Mouse (Mus musculus): ENCODE measurements at regions not wholly inside any gene's neighbourhood (a gene's known extent, or its start where the extent isn't known, plus 50 kb on each side); places are given as distances from the start of the nearest gene placed in this dataset.

DNA sequence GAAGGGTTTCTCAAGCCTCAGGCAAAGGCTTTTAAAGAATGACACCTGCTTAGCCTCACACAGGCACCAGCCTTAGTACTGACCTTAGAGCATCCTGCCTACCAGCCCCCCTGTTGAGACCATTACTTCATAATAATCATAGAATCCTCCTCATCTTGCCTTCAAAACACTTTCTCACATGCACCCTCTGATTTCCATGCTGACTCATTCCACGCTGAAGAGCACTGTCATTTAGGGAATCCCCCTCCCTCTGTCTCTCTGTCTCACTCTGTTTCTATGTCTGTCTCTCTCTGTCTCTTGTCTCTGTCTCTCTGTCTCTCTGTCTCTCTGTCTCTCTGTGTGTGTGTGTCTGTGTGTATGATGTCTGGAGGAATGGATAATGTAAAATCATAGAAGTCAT, 416.3 kb downstream of the 1700129C05Rik start:
- Histone ChIP-seq H3K27me3 (no peaks in the 10 kb centered on the region), H3K4me1 (replicated peaks) (no peaks in the 10 kb centered on the region), H3K9me3 (replicated peaks) (no peaks in the 10 kb centered on the region), H3K27ac (no peak overlapping the region), H3K9ac (no peak overlapping the region), H3K36me3 (no peaks in the 10 kb centered on the region), H3K4me3 (replicated peaks) (no peak overlapping the region), H3K4me2 (no peak overlapping the region)
- DNase-seq (no peak), ATAC-seq (ENCODE audit: low read depth) (no peak)
- WGBS (ENCODE audit: insufficient replicate concordance): 46% methylated on average over 1 of the region's 1 CpGs

DNA sequence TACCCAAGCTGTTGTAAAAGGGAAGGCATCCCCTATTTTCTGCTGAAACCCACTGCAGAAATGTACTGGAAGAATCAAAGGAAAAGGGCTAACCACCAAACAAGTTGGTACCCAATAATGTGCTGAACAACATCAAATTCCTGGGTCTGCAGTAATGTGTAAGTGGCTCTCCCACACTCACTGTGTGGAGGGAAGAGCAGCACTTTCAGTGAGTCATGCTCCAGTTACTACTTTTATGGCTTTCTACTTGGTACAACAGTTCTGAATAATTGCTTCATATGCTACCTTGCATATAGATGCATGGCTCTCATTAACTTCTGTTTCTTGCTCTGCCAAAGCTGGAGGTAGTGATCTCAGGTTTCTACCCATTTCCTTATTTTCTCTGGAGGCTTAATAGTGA, 427.8 kb downstream of the 1700129C05Rik start:
- Histone ChIP-seq H3K9me3 (replicated peaks) (no peaks in the 10 kb centered on the region), H3K4me2 (no peak overlapping the region), H3K27ac (no peak overlapping the region)

DNA sequence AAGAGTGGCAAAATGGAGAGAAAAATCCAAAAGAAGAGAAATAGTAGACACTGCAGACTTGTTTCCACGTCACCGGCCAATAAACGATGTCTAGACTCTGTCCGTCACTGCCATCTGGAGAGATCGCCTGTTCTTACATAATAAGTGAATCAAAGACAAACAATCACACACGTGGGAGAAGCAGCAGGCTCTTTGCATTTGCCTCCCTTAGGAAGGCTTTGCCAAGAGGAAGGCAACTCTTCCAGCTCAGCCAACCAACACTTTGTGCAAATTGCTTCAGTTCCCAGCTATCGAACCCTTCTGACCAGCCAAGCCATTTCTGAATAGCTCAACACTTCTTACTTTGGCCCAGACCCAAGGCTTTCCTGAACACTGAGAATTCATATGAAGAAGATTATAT, 432.8 kb downstream of the 1700129C05Rik start:
- WGBS (ENCODE audit: insufficient replicate concordance): 73% methylated on average over 7 of the region's 7 CpGs
- H3K27me3 ChIP-seq: no peaks in the 10 kb centered on the region
- H3K4me1 ChIP-seq (replicated peaks): no peaks in the 10 kb centered on the region
- ATAC-seq (ENCODE audit: low read depth) (no peak), DNase-seq (no peak)
- H3K36me3 ChIP-seq: no peaks in the 10 kb centered on the region
- no peaks in the 10 kb centered on the region for H3K9me3 ChIP-seq (replicated peaks)
- H3K4me3 ChIP-seq (replicated peaks): no peak overlapping the region
- no peak overlapping the region for H3K4me2 ChIP-seq
- no peak overlapping the region for H3K27ac ChIP-seq
- no peak overlapping the region for H3K9ac ChIP-seq

More for the DNA sequence above, 427.8 kb downstream of the 1700129C05Rik start:
- ATAC-seq (ENCODE audit: low read depth) (no peak), DNase-seq (no peak)
- Histone ChIP-seq H3K4me3 (replicated peaks) (no peak overlapping the region), H3K4me1 (replicated peaks) (no peaks in the 10 kb centered on the region), H3K9ac (no peak overlapping the region), H3K36me3 (no peaks in the 10 kb centered on the region), H3K27me3 (no peaks in the 10 kb centered on the region)

DNA sequence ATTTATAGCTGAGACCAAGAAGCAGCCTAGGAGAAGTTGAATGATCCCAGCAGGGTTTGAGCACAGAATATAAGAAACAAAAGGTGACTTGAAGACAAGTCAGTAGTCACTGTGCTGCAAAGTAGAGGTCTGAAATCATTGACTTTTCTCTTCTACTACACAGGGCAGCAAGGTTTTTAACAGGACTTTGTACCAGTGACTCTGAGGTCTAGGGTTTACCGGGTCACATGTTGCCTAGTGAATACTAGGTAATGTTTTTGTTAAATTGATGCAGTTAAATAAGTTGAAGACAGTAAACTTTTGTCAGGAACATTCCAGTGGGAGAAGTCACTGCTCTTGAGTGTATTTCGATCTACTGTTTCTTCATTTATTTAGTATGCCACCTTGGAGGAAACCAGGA, 433.4 kb downstream of the 1700129C05Rik start:
- no peak overlapping the region for H3K27ac ChIP-seq
- no peak for DNase-seq
- H3K9me3 ChIP-seq (replicated peaks): no peaks in the 10 kb centered on the region
- 57% methylated on average over 2 of the region's 2 CpGs for WGBS (ENCODE audit: insufficient replicate concordance)
- H3K36me3 ChIP-seq: no peaks in the 10 kb centered on the region
- no peak overlapping the region for H3K9ac ChIP-seq
- no peaks in the 10 kb centered on the region for H3K27me3 ChIP-seq
- no peak for ATAC-seq (ENCODE audit: low read depth)
- H3K4me2 ChIP-seq: no peak overlapping the region
- no peak overlapping the region for H3K4me3 ChIP-seq (replicated peaks)
- no peaks in the 10 kb centered on the region for H3K4me1 ChIP-seq (replicated peaks)

DNA sequence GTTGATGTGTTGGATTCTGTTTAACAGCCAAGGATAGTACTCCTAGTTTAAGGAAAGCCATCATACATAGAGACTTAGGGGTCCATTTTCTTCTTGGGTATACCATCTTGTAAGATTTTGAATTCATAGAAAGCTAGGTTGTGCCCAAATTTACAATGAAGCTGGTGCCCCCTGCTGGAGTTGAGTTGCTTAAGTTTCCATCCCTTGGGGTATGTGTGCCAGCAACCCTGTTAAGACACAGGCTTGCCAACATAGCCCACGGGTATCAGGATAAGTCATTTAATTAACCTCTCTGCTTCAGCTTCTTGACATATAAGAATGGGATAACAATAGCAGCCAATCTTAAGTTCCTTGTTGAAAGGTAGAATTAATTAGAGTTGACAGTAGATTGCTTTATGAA, 440.9 kb downstream of the 1700129C05Rik start:
- Histone ChIP-seq H3K9ac (no peak overlapping the region), H3K27ac (no peak overlapping the region), H3K4me3 (replicated peaks) (no peak overlapping the region), H3K9me3 (replicated peaks) (no peaks in the 10 kb centered on the region), H3K36me3 (no peaks in the 10 kb centered on the region), H3K4me1 (replicated peaks) (no peaks in the 10 kb centered on the region), H3K27me3 (no peaks in the 10 kb centered on the region), H3K4me2 (no peak overlapping the region)
- ATAC-seq (ENCODE audit: low read depth) (no peak), DNase-seq (no peak)
- 29% methylated on average over 1 of the region's 1 CpGs for WGBS (ENCODE audit: insufficient replicate concordance)

DNA sequence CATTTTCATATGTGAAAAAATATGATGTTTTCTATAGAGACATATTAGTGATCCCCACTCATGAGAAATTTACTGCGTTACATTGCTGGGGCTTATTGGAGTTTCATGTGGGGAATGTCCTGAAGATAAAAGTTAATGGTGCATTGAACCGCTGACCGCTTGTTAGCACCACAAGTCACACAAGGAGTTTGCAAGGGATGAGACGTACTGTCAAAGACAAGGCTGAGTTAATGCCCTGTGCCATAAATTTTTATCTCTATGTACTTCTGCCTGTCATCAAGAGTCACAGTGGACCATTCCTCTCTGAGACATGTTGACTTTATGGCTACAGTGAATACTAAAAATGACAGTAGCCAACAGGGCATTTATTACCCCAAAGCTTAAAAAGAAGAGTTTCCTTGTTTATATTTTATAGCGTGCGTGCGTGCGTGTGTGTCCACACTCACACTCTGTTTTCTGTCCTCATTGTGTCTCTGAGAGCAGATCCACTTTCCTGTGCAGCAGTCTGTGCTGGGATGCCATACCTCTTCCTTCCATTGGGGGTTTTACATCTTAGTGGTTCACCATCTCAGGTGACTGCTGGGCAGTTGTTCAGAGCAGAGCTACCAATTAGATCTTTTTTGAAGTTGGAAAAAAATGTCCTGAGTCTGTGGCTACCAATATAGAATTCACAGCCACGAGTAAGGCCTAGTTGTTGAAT, 451.4 kb downstream of the 1700129C05Rik start:
- DNase-seq: no peak

DNA sequence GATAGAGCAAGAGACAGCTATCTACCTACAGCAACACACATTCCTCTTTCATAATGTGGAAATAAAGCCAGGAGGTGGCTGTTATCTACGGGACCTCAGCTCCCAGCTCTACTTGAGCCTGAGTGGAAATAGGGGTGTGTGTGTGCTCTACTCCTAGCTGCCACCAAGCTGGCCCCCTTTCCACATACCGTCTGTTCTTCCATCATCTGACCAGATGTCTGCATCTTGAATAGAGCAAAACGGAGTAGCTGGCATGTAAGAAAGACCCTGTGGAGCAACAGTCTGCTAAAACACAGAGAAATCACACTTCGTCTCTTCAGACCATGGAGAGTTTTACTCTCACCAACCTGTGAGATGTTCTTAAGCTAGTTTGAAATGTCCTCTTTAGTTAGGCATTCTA, 454.9 kb downstream of the 1700129C05Rik start:
- no peak overlapping the region for H3K27ac ChIP-seq
- no peaks in the 10 kb centered on the region for H3K9me3 ChIP-seq (replicated peaks)
- H3K4me3 ChIP-seq (replicated peaks): no peak overlapping the region
- WGBS (ENCODE audit: insufficient replicate concordance): 67% methylated on average over 4 of the region's 4 CpGs
- no peaks in the 10 kb centered on the region for H3K36me3 ChIP-seq
- H3K9ac ChIP-seq: no peak overlapping the region
- no peaks in the 10 kb centered on the region for H3K4me1 ChIP-seq (replicated peaks)
- DNase-seq: no peak
- no peak overlapping the region for H3K4me2 ChIP-seq
- no peaks in the 10 kb centered on the region for H3K27me3 ChIP-seq
- ATAC-seq (ENCODE audit: low read depth): no peak

More for the DNA sequence above, 451.4 kb downstream of the 1700129C05Rik start:
- Histone ChIP-seq H3K4me2 (no peak overlapping the region), H3K4me1 (replicated peaks) (no peaks in the 10 kb centered on the region), H3K36me3 (no peaks in the 10 kb centered on the region), H3K4me3 (replicated peaks) (no peak overlapping the region), H3K27ac (no peak overlapping the region), H3K9me3 (replicated peaks) (no peaks in the 10 kb centered on the region), H3K27me3 (no peaks in the 10 kb centered on the region), H3K9ac (no peak overlapping the region)
- no peak for ATAC-seq (ENCODE audit: low read depth)
- 70% methylated on average over 9 of the region's 9 CpGs for WGBS (ENCODE audit: insufficient replicate concordance)

DNA sequence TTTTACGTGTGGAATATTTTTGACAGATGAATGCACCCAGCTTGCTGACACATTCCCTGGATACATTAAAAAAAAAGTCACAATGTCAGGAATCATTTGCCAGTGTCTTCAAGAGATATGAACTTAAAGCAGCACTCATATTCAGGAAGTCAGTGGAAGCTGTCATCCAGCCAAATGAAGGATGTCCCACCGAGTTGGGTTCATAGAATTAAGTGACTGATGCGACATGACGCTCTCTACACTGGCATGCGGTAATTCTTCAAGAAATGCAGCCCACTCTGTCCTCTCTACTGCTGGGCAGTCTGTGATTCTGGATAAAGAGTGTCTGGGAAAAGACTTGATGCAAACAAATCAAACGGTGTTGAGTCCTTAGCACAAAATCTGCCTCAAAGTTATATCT, 463.9 kb downstream of the 1700129C05Rik start:
- Histone ChIP-seq H3K27me3 (no peaks in the 10 kb centered on the region), H3K4me2 (no peak overlapping the region), H3K4me1 (replicated peaks) (no peaks in the 10 kb centered on the region), H3K9me3 (replicated peaks) (no peaks in the 10 kb centered on the region), H3K27ac (no peak overlapping the region), H3K4me3 (replicated peaks) (no peak overlapping the region), H3K36me3 (no peaks in the 10 kb centered on the region), H3K9ac (no peak overlapping the region)
- WGBS (ENCODE audit: insufficient replicate concordance): 67% methylated on average over 6 of the region's 6 CpGs
- no peak for ATAC-seq (ENCODE audit: low read depth)
- no peak for DNase-seq

DNA sequence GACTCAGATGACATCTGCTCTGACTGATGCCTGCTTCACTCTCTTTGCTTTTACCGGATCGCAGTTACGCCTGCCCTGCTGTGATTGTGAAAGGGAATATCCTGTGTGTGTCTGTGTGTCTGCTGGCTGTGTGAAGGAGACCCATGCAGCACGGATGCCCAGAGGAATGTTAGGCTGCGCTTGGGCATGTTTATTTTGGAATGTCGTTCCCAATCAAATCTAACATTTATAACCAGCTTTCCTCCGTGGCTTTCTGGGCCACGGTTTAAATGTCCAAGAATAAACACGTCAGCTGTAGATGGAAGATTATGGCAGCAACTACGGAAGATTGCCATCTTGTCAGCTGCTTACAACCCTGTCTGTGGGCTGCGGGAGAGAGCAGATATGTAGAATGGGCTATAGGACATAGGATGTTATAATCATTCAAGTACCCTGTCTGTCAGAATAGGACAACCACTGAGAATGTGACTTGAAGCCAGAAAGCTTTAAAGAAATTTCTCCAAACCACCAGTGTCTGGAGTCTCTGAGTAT, 464.5 kb downstream of the 1700129C05Rik start:
- no peaks in the 10 kb centered on the region for H3K9me3 ChIP-seq (replicated peaks)
- H3K4me1 ChIP-seq (replicated peaks): no peaks in the 10 kb centered on the region
- no peak for DNase-seq
- 58% methylated on average over 11 of the region's 11 CpGs for WGBS (ENCODE audit: insufficient replicate concordance)
- H3K4me2 ChIP-seq: no peak overlapping the region
- H3K27ac ChIP-seq: no peak overlapping the region
- H3K36me3 ChIP-seq: no peaks in the 10 kb centered on the region
- no peak for ATAC-seq (ENCODE audit: low read depth)
- H3K9ac ChIP-seq: no peak overlapping the region
- H3K4me3 ChIP-seq (replicated peaks): no peak overlapping the region
- no peaks in the 10 kb centered on the region for H3K27me3 ChIP-seq

DNA sequence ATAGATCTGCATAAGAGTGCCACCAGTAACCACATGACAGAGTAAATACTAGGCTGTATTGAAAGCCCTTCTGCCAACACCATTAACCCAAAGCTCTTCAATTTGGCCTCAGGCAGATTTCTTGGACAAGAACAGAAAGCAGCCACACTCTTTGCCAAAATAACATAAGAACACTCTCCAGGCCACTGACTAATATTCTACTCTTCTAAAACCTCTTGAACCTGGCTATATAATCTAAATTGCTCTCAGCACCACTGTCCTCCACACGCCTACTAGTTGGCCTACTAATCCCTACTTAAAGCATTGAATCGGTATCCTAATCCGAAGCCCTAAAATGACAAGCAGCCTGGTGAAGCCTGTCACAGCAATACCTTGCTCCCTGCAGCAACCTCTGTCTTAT, 467.5 kb downstream of the 1700129C05Rik start:
- Histone ChIP-seq H3K4me3 (replicated peaks) (no peak overlapping the region), H3K9me3 (replicated peaks) (no peaks in the 10 kb centered on the region), H3K4me1 (replicated peaks) (no peaks in the 10 kb centered on the region), H3K36me3 (no peaks in the 10 kb centered on the region), H3K4me2 (no peak overlapping the region), H3K27me3 (no peaks in the 10 kb centered on the region), H3K9ac (no peak overlapping the region), H3K27ac (no peak overlapping the region)
- ATAC-seq (ENCODE audit: low read depth): no peak
- DNase-seq: no peak
- 81% methylated on average over 3 of the region's 3 CpGs for WGBS (ENCODE audit: insufficient replicate concordance)

DNA sequence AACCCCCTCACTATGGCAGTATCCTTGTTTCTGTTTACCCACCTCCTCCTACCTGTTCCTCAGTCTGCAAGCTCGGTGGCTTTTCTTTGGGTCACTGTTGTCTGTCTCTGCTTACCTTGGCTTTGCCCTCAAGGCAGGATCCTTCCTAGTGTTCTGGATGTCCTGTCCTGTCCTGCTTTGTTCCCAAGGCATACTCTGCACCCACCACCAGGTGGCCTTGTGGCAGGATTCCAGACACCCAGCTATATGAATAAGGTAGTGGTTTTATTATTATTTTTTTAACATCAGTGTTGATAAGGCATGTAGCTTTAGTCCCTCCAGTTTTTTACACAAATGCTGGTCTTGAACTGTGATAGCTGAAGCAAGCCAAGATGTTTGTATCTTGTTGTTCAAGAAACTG, 478.7 kb downstream of the 1700129C05Rik start:
- Histone ChIP-seq H3K27ac (no peak overlapping the region), H3K36me3 (no peaks in the 10 kb centered on the region), H3K9ac (no peak overlapping the region), H3K27me3 (no peaks in the 10 kb centered on the region), H3K4me1 (replicated peaks) (no peaks in the 10 kb centered on the region), H3K4me2 (no peak overlapping the region), H3K4me3 (replicated peaks) (no peak overlapping the region), H3K9me3 (replicated peaks) (no peaks in the 10 kb centered on the region)
- DNase-seq (no peak), ATAC-seq (ENCODE audit: low read depth) (no peak)
- 12% methylated on average over 1 of the region's 1 CpGs for WGBS (ENCODE audit: insufficient replicate concordance)

DNA sequence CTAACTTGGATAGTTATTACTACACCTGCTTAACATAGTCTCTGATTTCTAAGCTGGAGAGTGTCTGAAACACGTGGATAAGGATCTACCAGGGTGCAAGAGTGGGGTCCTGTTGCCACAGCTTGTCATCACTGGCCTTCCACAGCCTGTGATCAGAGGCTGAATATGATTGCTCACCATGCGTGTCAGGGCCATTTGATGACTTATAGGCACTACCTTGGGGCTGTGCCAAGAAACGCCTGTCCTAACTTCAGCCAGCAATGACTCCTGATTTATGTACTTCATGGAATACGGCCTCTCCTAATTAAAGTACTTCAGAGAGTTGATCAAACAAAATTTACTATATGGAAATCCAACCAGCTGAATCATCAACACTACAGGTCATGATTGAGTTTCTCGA, 480.1 kb downstream of the 1700129C05Rik start:
- Histone ChIP-seq H3K9me3 (replicated peaks) (no peaks in the 10 kb centered on the region), H3K9ac (no peak overlapping the region), H3K4me3 (replicated peaks) (no peak overlapping the region), H3K36me3 (no peaks in the 10 kb centered on the region), H3K27me3 (no peaks in the 10 kb centered on the region), H3K4me1 (replicated peaks) (no peaks in the 10 kb centered on the region), H3K4me2 (no peak overlapping the region), H3K27ac (no peak overlapping the region)
- DNase-seq (no peak), ATAC-seq (ENCODE audit: low read depth) (no peak)
- 52% methylated on average over 5 of the region's 5 CpGs for WGBS (ENCODE audit: insufficient replicate concordance)

Data from liver, embryonic 13.5 days (tissue).